Mouse (Mus musculus): ENCODE results near the gene Artn. TPM values are rescaled to one million over a fixed set of nuclear protein-coding genes. Genes with fewer than 3 reads are reported as not detected.

The Artn gene
- polyA plus RNA-seq, 1 experiment from 2014 or later: 0.58 TPM

- Histone ChIP-seq H3K4me3 (no peak overlapping the region), H3K27ac (no peak overlapping the region), H3K4me1 (peaks cover 12% of the 10 kb centered on the region), H3K27me3 (ENCODE audit: poor library complexity, severe bottlenecking) (no peaks in the 10 kb centered on the region), H3K36me3 (replicated peaks) (peaks cover 76% of the 10 kb centered on the region), H3K9me3 (no peaks in the 10 kb centered on the region)
- WGBS: 94% methylated on average over 6 of the region's 6 CpGs
- no peak for DNase-seq (ENCODE audit: extremely low spot score, low spot score)
These were observed 33.5 kb downstream of the Artn start for GRCm38 (mm10) chr4:117896031-117896430.

DNA sequence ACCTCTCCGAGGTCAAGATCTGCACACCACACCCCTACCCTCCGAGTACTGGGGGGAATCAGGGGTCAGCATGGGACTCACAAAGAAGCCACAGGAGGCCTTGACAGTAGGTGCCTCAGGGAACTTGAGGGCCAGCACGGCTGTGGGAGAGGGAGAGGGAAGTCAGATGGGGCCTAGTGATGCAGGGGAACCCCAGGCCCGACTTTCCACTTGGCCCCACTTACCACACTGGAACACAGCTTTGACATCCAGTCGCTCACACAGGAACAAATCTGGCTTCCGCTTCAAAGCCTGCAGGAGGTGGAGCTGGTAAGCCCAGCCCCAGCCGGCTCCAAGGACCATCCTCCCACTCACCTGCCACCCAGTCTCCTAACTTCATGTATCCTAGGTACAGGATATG lies 34.2 kb downstream of the Artn start:
- H3K36me3 ChIP-seq (replicated peaks): peaks cover 75% of the 10 kb centered on the region
- 89% methylated on average over 7 of the region's 7 CpGs for WGBS
- H3K9me3 ChIP-seq: no peaks in the 10 kb centered on the region
- peaks cover 18% of the 10 kb centered on the region for H3K4me1 ChIP-seq
- H3K27me3 ChIP-seq (ENCODE audit: poor library complexity, severe bottlenecking): no peaks in the 10 kb centered on the region
- no peak overlapping the region for H3K27ac ChIP-seq
- H3K4me3 ChIP-seq: no peak overlapping the region
- no peak for DNase-seq (ENCODE audit: extremely low spot score, low spot score)

GRCm38 (mm10) chr4:117894601-117895000 lies 35.0 kb downstream of the Artn start:
- Histone ChIP-seq H3K4me3 (no peak overlapping the region), H3K27me3 (ENCODE audit: poor library complexity, severe bottlenecking) (no peaks in the 10 kb centered on the region), H3K36me3 (replicated peaks) (peaks cover 75% of the 10 kb centered on the region), H3K9me3 (no peaks in the 10 kb centered on the region), H3K4me1 (peaks cover 18% of the 10 kb centered on the region), H3K27ac (no peak overlapping the region)
- WGBS: 93% methylated on average over 8 of the region's 8 CpGs
- DNase-seq (ENCODE audit: extremely low spot score, low spot score): no peak

DNA sequence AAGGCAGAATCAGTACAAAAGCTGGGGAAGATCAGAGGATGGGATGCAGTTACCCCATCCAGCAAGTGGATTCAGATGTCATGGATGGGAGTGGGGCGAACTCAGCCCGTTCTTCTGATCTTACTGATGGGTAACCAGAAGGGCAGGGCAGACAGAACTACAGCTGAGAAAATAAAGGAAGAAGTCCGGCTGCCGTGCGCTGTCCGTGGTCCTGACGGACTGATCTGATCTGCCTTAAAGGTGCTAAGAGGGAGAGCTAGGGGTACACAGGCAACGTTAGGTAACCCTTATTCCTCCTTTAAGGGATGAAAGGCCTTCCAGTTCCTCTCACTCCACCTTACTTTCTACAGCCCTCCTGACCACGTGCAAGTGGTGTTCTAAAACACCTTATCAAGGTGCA lies 36.2 kb downstream of the Artn start:
- Histone ChIP-seq H3K27ac (no peak overlapping the region), H3K4me3 (no peak overlapping the region), H3K9me3 (no peaks in the 10 kb centered on the region), H3K27me3 (ENCODE audit: poor library complexity, severe bottlenecking) (no peaks in the 10 kb centered on the region), H3K4me1 (peaks cover 18% of the 10 kb centered on the region), H3K36me3 (replicated peaks) (peaks cover 72% of the 10 kb centered on the region)
- DNase-seq (ENCODE audit: extremely low spot score, low spot score): no peak
- 24% methylated on average over 9 of the region's 9 CpGs for WGBS

DNA sequence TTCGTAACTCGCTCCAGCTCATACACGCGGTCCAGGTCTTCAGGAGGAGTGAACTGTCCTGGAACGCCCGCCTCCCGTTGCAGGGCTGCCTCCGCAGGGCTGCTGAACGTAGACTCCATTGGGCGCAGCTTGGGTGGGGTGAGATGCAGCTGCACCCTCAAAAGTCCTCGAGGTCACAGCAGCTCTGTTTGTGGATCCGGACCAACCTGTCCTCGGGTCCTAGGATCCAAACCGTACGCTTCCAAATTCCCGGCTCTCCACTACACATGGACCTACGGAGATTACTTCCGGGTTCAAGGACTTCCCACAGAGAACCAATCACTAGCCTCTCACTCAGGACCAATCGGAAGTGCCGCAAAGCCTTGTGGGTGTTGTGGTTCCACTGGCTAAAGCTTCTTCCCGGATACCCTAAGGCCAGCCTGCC lies 37.8 kb downstream of the Artn start, which contains the start of gene Dph2:
Gene Dph2, minus strand, starts transcription at position 295 of the 424 bp plus-strand sequence.
- Histone ChIP-seq H3K4me1 (peaks cover 27% of the 10 kb centered on the region), H3K4me3 (peak within 1 kb of the TSS; percentile 87), H3K9me3 (no peaks in the 10 kb centered on the region), H3K27ac (peak within 1 kb of the TSS; percentile 62), H3K36me3 (replicated peaks) (peaks cover 56% of the 10 kb centered on the region), H3K27me3 (ENCODE audit: poor library complexity, severe bottlenecking) (no peaks in the 10 kb centered on the region)
- WGBS: under 1% methylated on average over 21 of the region's 21 CpGs
- DNase-seq (ENCODE audit: extremely low spot score, low spot score): peak; percentile 85

- peaks cover 37% of the 10 kb centered on the region for H3K4me1 ChIP-seq
- 73% methylated on average over 8 of the region's 8 CpGs for WGBS
- no peak for DNase-seq (ENCODE audit: extremely low spot score, low spot score)
These were observed 38.8 kb downstream of the Artn start for GRCm38 (mm10) chr4:117890750-117891149.

GRCm38 (mm10) chr4:117890031-117890430 lies 39.5 kb downstream of the Artn start:
- no peaks in the 10 kb centered on the region for H3K9me3 ChIP-seq
- 0 out of 2 replicates have a peak overlapping the region, but pooled peaks have one; percentile 87 for H3K4me3 ChIP-seq
- no peaks in the 10 kb centered on the region for H3K27me3 ChIP-seq (ENCODE audit: poor library complexity, severe bottlenecking)
- no peak overlapping the region for H3K27ac ChIP-seq
- H3K36me3 ChIP-seq (replicated peaks): peaks cover 50% of the 10 kb centered on the region
- peaks cover 44% of the 10 kb centered on the region for H3K4me1 ChIP-seq
- WGBS: 91% methylated on average over 14 of the region's 14 CpGs
- no peak for DNase-seq (ENCODE audit: extremely low spot score, low spot score)

More at GRCm38 (mm10) chr4:117890750-117891149, 38.8 kb downstream of the Artn start:
- no peaks in the 10 kb centered on the region for H3K9me3 ChIP-seq
- no peaks in the 10 kb centered on the region for H3K27me3 ChIP-seq (ENCODE audit: poor library complexity, severe bottlenecking)
- H3K27ac ChIP-seq: no peak overlapping the region
- H3K36me3 ChIP-seq (replicated peaks): peaks cover 50% of the 10 kb centered on the region
- H3K4me3 ChIP-seq: peak overlapping the region; percentile 87

DNA sequence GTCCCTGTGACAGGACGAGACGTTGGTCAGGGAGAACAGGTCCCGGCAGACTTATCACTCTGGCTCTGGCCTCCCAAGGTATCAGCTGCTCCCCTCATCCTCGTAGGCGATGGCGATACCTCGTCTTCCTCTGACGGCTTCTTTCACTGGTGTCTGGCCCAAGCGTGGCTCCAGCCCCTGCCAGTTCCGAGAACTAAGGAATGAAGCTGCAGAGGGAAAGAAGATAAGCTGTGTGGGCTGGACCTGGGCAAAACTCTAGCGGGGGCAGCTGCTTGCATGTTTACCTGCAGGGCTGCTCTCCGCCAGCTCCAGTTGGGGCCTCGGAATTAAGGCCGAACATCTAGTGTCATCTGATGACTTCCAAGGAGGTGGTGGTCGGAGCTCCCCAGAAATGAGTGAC lies 40.1 kb downstream of the Artn start:
- no peak for DNase-seq (ENCODE audit: extremely low spot score, low spot score)
- Histone ChIP-seq H3K36me3 (replicated peaks) (peaks cover 50% of the 10 kb centered on the region), H3K9me3 (no peaks in the 10 kb centered on the region), H3K27ac (no peak overlapping the region), H3K4me3 (no peak overlapping the region), H3K4me1 (peaks cover 45% of the 10 kb centered on the region), H3K27me3 (ENCODE audit: poor library complexity, severe bottlenecking) (no peaks in the 10 kb centered on the region)
- 95% methylated on average over 15 of the region's 15 CpGs for WGBS

GRCm38 (mm10) chr4:117887920-117888319 lies 41.6 kb downstream of the Artn start:
- Histone ChIP-seq H3K9me3 (no peaks in the 10 kb centered on the region), H3K4me1 (peaks cover 57% of the 10 kb centered on the region), H3K36me3 (replicated peaks) (peaks cover 46% of the 10 kb centered on the region), H3K27ac (no peak overlapping the region), H3K4me3 (peak overlapping the region; percentile 69; the same call in 1 of the 2 replicates), H3K27me3 (ENCODE audit: poor library complexity, severe bottlenecking) (no peaks in the 10 kb centered on the region)
- no peak for DNase-seq (ENCODE audit: extremely low spot score, low spot score)
- 80% methylated on average over 2 of the region's 2 CpGs for WGBS

GRCm38 (mm10) chr4:117887133-117887532 lies 42.4 kb downstream of the Artn start, which contains the start of gene Atp6v0b:
Gene Atp6v0b, minus strand, starts transcription at chr4:117887333.
- DNase-seq (ENCODE audit: extremely low spot score, low spot score): peak; percentile 94
- H3K27ac ChIP-seq: peak within 1 kb of the TSS; percentile 83
- H3K27me3 ChIP-seq (ENCODE audit: poor library complexity, severe bottlenecking): no peaks in the 10 kb centered on the region
- H3K36me3 ChIP-seq (replicated peaks): peaks cover 46% of the 10 kb centered on the region
- H3K4me3 ChIP-seq: peak within 1 kb of the TSS; percentile 69
- peaks cover 61% of the 10 kb centered on the region for H3K4me1 ChIP-seq
- H3K9me3 ChIP-seq: no peaks in the 10 kb centered on the region
- WGBS: under 1% methylated on average over 37 of the region's 37 CpGs

DNA sequence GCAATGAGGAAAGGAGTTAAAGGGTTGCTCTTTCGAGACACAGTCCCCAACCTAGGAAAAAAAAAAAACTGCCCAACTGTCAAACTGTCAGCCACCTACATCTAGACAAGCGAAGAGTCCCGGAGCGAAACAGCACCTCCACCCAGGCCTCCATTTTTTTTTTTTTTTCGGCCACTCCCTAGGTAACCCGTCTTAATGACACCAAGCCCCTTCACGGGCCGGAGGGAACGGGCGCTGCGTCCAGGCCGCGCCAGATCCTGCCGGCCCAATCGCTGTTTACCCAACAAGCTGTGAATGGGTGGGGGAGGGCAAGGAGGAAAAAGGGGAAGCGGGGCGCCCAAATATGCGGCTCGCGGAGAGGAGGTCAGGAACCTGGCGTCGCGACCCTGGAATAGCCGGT lies 42.9 kb downstream of the Artn start:
- 4% methylated on average over 24 of the region's 24 CpGs for WGBS
- no peak for DNase-seq (ENCODE audit: extremely low spot score, low spot score)
- no peaks in the 10 kb centered on the region for H3K27me3 ChIP-seq (ENCODE audit: poor library complexity, severe bottlenecking)
- H3K4me3 ChIP-seq: peak overlapping the region; percentile 69
- peaks cover 63% of the 10 kb centered on the region for H3K4me1 ChIP-seq
- H3K27ac ChIP-seq: peak overlapping the region; percentile 83
- H3K36me3 ChIP-seq (replicated peaks): peaks cover 46% of the 10 kb centered on the region
- H3K9me3 ChIP-seq: no peaks in the 10 kb centered on the region

- no peak overlapping the region for H3K27ac ChIP-seq
- 84% methylated on average over 9 of the region's 9 CpGs for WGBS
- peak overlapping the region; percentile 69 for H3K4me3 ChIP-seq
- peaks cover 53% of the 10 kb centered on the region for H3K36me3 ChIP-seq (replicated peaks)
- no peak for DNase-seq (ENCODE audit: extremely low spot score, low spot score)
- H3K9me3 ChIP-seq: no peaks in the 10 kb centered on the region
- H3K4me1 ChIP-seq: peaks cover 64% of the 10 kb centered on the region
- no peaks in the 10 kb centered on the region for H3K27me3 ChIP-seq (ENCODE audit: poor library complexity, severe bottlenecking)
These were observed 43.6 kb downstream of the Artn start for GRCm38 (mm10) chr4:117885994-117886393.

- H3K4me1 ChIP-seq: peaks cover 64% of the 10 kb centered on the region
- WGBS: 96% methylated on average over 10 of the region's 10 CpGs
- no peaks in the 10 kb centered on the region for H3K27me3 ChIP-seq (ENCODE audit: poor library complexity, severe bottlenecking)
- DNase-seq (ENCODE audit: extremely low spot score, low spot score): no peak
- peaks cover 54% of the 10 kb centered on the region for H3K36me3 ChIP-seq (replicated peaks)
- no peak overlapping the region for H3K27ac ChIP-seq
- H3K4me3 ChIP-seq: no peak overlapping the region
- H3K9me3 ChIP-seq: no peaks in the 10 kb centered on the region
These were observed 44.5 kb downstream of the Artn start for GRCm38 (mm10) chr4:117885093-117885492.

DNA sequence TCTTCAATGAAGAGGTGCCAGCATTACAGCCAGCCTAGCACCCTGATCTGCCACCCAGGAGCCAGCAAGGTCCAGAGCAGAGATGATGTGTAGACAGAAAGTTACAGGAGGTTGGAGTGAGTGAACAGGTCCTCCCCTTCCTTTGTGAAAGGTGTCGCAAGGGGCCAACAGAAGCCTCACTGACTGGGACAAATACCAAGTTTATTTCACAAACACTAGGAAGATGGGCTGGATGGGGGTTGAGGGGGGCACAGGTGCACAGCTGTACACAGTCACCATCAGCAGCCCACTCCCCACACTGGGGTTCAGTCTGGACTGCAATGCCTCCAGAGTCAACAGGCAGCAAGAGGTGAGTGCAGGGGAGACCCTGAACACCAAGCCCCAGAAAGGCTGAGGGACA lies 45.4 kb downstream of the Artn start:
- Histone ChIP-seq H3K4me3 (peak overlapping the region; percentile 92), H3K36me3 (replicated peaks) (peaks cover 54% of the 10 kb centered on the region), H3K9me3 (no peaks in the 10 kb centered on the region), H3K27ac (no peak overlapping the region), H3K4me1 (peaks cover 69% of the 10 kb centered on the region), H3K27me3 (ENCODE audit: poor library complexity, severe bottlenecking) (no peaks in the 10 kb centered on the region)
- WGBS: 100% methylated on average over 1 of the region's 1 CpGs
- no peak for DNase-seq (ENCODE audit: extremely low spot score, low spot score)
